27 mouse cellular contexts compared by ENCODE assay signal in the genomic region with DNA sequence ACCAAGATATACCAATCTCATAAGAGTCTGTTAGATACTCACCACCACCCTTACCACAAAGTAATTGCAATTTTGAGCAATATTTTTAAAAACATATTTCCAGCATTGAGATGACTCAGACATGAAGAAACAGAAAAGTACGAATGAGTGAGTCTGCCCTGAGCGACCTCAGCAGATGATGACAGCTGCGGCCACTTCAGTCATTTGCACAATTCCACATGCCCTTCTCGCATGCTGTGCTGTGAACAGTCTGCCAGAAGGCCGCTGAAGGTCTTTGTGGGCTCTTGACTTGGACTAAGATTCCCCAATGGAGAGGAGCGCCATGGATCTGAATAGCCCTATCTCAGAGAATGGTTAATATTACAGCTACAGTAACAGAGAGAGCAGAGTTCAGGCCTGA.
DNase-seq lines count a peak whose midpoint lies in the region; ATAC-seq and TF ChIP-seq lines count a peak whose summit lies in the region.
"Had no signal": no experiment of that assay in that cellular context is flagged by ENCODE, and none has a peak within 500 bp of the region (broad histone marks: within the 10 kb centered on the region; RNA-seq: fewer than 3 reads in every experiment).

No protein-coding gene starts in this region.

- TF ChIP-seq POLR2A in lung, adult 2 months (IDR thresholded peaks at IDR 0.05; ENCODE audit: borderline replicate concordance, extremely low read depth, low read depth, low read length), result no peak

- H3K36me3 ChIP-seq in lung, postnatal 0 days (ENCODE audit: insufficient read depth, low read length), result no peaks in the 10 kb centered on the region
- no peaks in the 10 kb centered on the region for H3K36me3 ChIP-seq in forebrain, embryonic 14.5 days (ENCODE audit: control insufficient read depth, insufficient read depth, low read length)
- H3K36me3 ChIP-seq: forebrain, embryonic 15.5 days; heart, embryonic 12.5 days; hindbrain, embryonic 13.5 days; limb, embryonic 12.5 days; liver, embryonic 15.5 days; lung, embryonic 15.5 days; midbrain, embryonic 10.5 days; midbrain, embryonic 15.5 days; neural tube, embryonic 15.5 days; stomach, embryonic 15.5 days had no signal

- TF ChIP-seq EP300 in lung, postnatal 0 days (IDR thresholded peaks at IDR 0.05), result no peak

- no peak for TF ChIP-seq CTCF in lung, postnatal 0 days (IDR thresholded peaks at IDR 0.05)
- no peak for TF ChIP-seq CTCF in lung, adult 2 months (IDR thresholded peaks at IDR 0.05; ENCODE audit: insufficient read depth, low read length)

- H3K4me1 ChIP-seq in lung, postnatal 0 days (ENCODE audit: insufficient read depth, low read depth, low read length), result 0 out of 2 replicates have a peak, but pooled peaks cover 2% of the 10 kb centered on the region
- H3K4me1 ChIP-seq in lung, adult 2 months (ENCODE audit: control insufficient read depth, insufficient read depth, low read length), result no peaks in the 10 kb centered on the region; the same call in 1 of the 2 replicates
- H3K4me1 ChIP-seq in forebrain, embryonic 14.5 days (ENCODE audit: control insufficient read depth, insufficient read depth, low read length), result no peaks in the 10 kb centered on the region
- H3K4me1 ChIP-seq: forebrain, embryonic 15.5 days; hindbrain, embryonic 13.5 days; limb, embryonic 12.5 days; liver, embryonic 15.5 days; midbrain, embryonic 10.5 days; midbrain, embryonic 15.5 days; neural tube, embryonic 15.5 days; stomach, embryonic 15.5 days had no signal

- no peak overlapping the region for H3K4me3 ChIP-seq in lung, postnatal 0 days (ENCODE audit: low read depth, low read length)
- H3K4me3 ChIP-seq in lung, adult 2 months (replicated peaks; ENCODE audit: extremely low read depth, low read depth, low read length), result no peak overlapping the region
- H3K4me3 ChIP-seq in forebrain, embryonic 14.5 days (ENCODE audit: low read depth, low read length), result no peak overlapping the region
- H3K4me3 ChIP-seq: forebrain, embryonic 15.5 days; heart, embryonic 12.5 days; hindbrain, embryonic 13.5 days; limb, embryonic 12.5 days; liver, embryonic 15.5 days; lung, embryonic 15.5 days; midbrain, embryonic 10.5 days; midbrain, embryonic 15.5 days; neural tube, embryonic 15.5 days; stomach, embryonic 15.5 days had no signal

- 0 out of 2 replicates have a peak, but pooled peaks have one; percentile 46 for ATAC-seq in lung, postnatal 0 days
- no peak for ATAC-seq in forebrain, embryonic 14.5 days
- ATAC-seq: activated CD4-positive, CD25-positive, alpha-beta regulatory T cell, adult 4 months; forebrain, embryonic 15.5 days; intestine, postnatal 0 days; midbrain, embryonic 15.5 days had no signal

- no peaks in the 10 kb centered on the region for H3K9me3 ChIP-seq in lung, postnatal 0 days (ENCODE audit: low read length)
- H3K9me3 ChIP-seq in forebrain, embryonic 14.5 days (replicated peaks; ENCODE audit: control insufficient read depth, low read length), result no peaks in the 10 kb centered on the region
- H3K9me3 ChIP-seq: forebrain, embryonic 15.5 days; heart, embryonic 12.5 days; hindbrain, embryonic 13.5 days; limb, embryonic 12.5 days; liver, embryonic 15.5 days; lung, embryonic 15.5 days; midbrain, embryonic 10.5 days; midbrain, embryonic 15.5 days; neural tube, embryonic 15.5 days; stomach, embryonic 15.5 days had no signal

- DNase-seq in adrenal gland, adult 2 months, result peak; percentile 56
- DNase-seq in adrenal gland, adult 18-20 months (ENCODE audit: low spot score in 2 of 2), result no peak
- DNase-seq in lung, postnatal 0 days (ENCODE audit: low spot score), result peak; percentile 35
- DNase-seq in lung, adult 2 months, result no peak
- DNase-seq in adrenal gland, postnatal 25 days, result peak; percentile 18
- no peak for DNase-seq in forebrain, embryonic 14.5 days (ENCODE audit: low spot score)
- DNase-seq in thymus, postnatal 4 days, result no peak
- no peak for DNase-seq in urinary bladder, postnatal 36 days (ENCODE audit: low spot score in 2 of 2)
- DNase-seq: cerebellum, adult 8-10 months; gastrocnemius, postnatal 25 days; heart, postnatal 4 days; kidney, postnatal 14 days; layer of hippocampus, adult 9-11 months; retina, postnatal 1 day; right cerebral cortex, postnatal 25 days had no signal

- no peak overlapping the region for H3K9ac ChIP-seq in lung, postnatal 0 days (replicated peaks; ENCODE audit: low read depth)
- H3K9ac ChIP-seq in forebrain, embryonic 14.5 days (ENCODE audit: low read length), result no peak overlapping the region
- H3K9ac ChIP-seq: forebrain, embryonic 15.5 days; heart, embryonic 12.5 days; hindbrain, embryonic 13.5 days; limb, embryonic 12.5 days; liver, embryonic 15.5 days; lung, embryonic 15.5 days; midbrain, embryonic 15.5 days; neural tube, embryonic 15.5 days; stomach, embryonic 15.5 days had no signal

- H3K4me2 ChIP-seq in lung, postnatal 0 days (replicated peaks; ENCODE audit: low read depth, low read length), result no peak overlapping the region
- no peak overlapping the region for H3K4me2 ChIP-seq in forebrain, embryonic 14.5 days (ENCODE audit: low read length)
- H3K4me2 ChIP-seq: forebrain, embryonic 15.5 days; heart, embryonic 12.5 days; hindbrain, embryonic 13.5 days; limb, embryonic 12.5 days; liver, embryonic 15.5 days; lung, embryonic 15.5 days; midbrain, embryonic 15.5 days; neural tube, embryonic 15.5 days; stomach, embryonic 15.5 days had no signal

- WGBS in lung, postnatal 0 days, result 73% methylated on average over 6 of the region's 6 CpGs
- 79% methylated on average over 6 of the region's 6 CpGs for WGBS in lung, adult 2 months
- WGBS in forebrain, embryonic 14.5 days, result 94% methylated on average over 6 of the region's 6 CpGs

- no peaks in the 10 kb centered on the region for H3K27me3 ChIP-seq in lung, postnatal 0 days (replicated peaks; ENCODE audit: insufficient read depth, low read length)
- H3K27me3 ChIP-seq in forebrain, embryonic 14.5 days (replicated peaks; ENCODE audit: control insufficient read depth, insufficient read depth, low read length), result no peaks in the 10 kb centered on the region
- H3K27me3 ChIP-seq: forebrain, embryonic 15.5 days; heart, embryonic 12.5 days; hindbrain, embryonic 13.5 days; limb, embryonic 12.5 days; liver, embryonic 15.5 days; lung, embryonic 15.5 days; midbrain, embryonic 15.5 days; neural tube, embryonic 15.5 days; stomach, embryonic 15.5 days had no signal

- H3K27ac ChIP-seq in lung, postnatal 0 days (ENCODE audit: low read length), result no peak overlapping the region
- H3K27ac ChIP-seq in forebrain, embryonic 14.5 days (ENCODE audit: low read depth, low read length), result no peak overlapping the region
- H3K27ac ChIP-seq: forebrain, embryonic 15.5 days; hindbrain, embryonic 13.5 days; limb, embryonic 12.5 days; liver, embryonic 15.5 days; lung, embryonic 15.5 days; midbrain, embryonic 10.5 days; midbrain, embryonic 15.5 days; neural tube, embryonic 15.5 days; stomach, embryonic 15.5 days had no signal

Comparison
In these comparisons a context has a peak if more than half of its experiments do, and no peak if none do; other contexts are left out.
1. DNase-seq: peak in adrenal gland, adult 2 months (single experiment), lung, postnatal 0 days (single experiment) and adrenal gland, postnatal 25 days (single experiment); none in adrenal gland, adult 18-20 months (0 of 2), lung, adult 2 months (single experiment), forebrain, embryonic 14.5 days (single experiment), thymus, postnatal 4 days (single experiment) and urinary bladder, postnatal 36 days (0 of 2).